Mouse (Mus musculus) kidney, postnatal 25 days (tissue): ENCODE results near the gene Chst3.
A peak's percentile ranks its signal among the peaks of the same experiment; 100 is the strongest.

ENCODE experiments used
- DNase-seq, 2 experiments: peaks; one replicate each; pipeline ENCODE4 v3.0.0; 2021; ENCODE audit warnings: mixed read lengths in 2 of 2

Gene Chst3

DNA sequence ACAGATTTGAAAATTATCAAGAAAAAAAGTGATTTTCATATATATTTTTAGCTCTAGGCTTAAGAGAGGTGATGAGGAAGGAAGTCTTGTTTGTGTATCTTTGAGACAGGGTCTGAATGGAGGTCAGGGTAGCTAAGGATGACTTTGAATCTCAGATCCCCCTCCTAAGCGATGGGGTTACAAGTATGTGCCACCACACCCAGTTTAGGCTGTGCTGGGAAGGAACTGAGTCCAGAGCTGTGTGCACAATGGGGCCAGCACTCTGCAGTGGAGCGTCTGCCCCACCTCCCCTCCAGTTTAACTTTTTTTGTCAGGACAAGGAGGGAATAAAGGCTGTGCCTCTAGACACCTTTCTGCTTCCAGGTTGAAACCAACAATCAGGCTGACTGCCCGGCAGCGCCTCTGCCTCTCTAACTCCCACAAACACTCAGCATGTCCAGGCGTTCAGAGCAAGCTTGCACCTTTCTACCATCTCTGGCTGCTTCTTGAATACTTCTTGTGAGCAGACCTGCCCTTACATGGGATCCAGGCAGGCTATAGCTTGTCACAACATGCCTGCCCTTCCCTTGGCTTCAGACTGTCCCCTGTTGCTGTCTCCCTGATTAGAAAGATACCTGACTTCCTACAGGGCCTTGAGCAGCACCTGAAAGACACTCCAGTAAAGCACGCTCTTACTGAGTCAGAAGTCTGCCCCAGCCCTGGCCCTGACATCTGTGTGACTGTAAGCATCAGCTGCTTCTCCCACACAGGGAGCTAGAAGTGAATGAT lies 11.4 kb upstream of the Chst3 start:
- no peak for DNase-seq

- DNase-seq: peak in 1 of 2 experiments; percentile 60
Observed at GRCm38 (mm10) chr10:60229113-60229512, 10.1 kb upstream of the Chst3 start.

- no peak for DNase-seq
Observed at GRCm38 (mm10) chr10:60227666-60228065, 8.6 kb upstream of the Chst3 start.

DNA sequence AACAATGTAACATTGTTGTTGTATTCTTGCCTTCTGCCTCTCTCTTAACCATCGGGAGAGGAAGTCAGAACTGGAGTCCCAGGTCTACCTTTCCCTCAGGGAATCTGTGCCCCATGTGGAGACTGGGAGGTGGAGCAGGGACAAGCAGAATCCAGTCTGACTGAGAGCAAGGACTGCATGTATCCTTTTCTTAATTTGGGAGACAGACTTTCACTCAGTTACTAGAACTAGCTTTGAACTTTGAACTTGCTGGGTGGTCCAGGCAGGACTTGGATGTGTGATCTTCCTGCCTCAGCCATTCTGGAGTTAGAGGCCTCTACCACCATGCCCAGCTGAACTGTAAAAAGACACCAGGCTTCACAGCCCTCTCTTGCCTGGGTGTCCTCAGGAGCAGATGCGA lies 5.5 kb upstream of the Chst3 start:
- peak in 1 of 2 experiments; percentile 68 for DNase-seq

DNA sequence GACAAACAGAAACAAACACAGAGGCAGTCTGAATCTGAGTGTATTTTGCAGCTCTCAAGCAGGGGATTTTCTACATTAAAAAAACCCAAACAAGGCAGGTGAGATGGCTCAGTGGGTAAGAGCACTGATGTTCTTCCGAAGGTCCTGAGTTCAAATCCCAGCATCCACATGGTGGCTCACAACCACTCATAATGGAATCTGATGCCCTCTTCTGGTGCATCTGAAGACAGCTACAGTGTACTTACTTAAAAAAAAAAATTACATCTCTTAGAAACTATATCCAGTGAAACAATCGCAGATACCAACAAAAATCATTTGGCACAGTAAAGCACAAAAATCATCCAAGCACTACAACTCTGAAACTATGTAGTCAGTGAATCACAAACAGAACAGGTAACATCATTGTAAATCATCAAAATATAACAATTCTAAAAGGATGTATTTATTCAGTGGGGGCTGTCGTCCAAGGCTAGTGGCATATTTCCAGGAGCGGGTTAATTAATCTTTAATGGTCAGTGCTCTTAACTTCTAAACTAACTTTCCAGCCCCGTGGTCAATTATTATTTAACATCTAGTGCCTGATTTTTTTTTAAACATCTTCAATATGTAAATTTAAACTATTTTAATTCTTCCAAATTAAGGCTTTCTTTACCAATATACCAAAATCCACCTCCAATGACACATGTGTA lies 2.7 kb upstream of the Chst3 start:
- DNase-seq: peak; percentile 60 to 67

- no peak for DNase-seq
Observed at GRCm38 (mm10) chr10:60220607-60221006, 1.5 kb upstream of the Chst3 start.

DNA sequence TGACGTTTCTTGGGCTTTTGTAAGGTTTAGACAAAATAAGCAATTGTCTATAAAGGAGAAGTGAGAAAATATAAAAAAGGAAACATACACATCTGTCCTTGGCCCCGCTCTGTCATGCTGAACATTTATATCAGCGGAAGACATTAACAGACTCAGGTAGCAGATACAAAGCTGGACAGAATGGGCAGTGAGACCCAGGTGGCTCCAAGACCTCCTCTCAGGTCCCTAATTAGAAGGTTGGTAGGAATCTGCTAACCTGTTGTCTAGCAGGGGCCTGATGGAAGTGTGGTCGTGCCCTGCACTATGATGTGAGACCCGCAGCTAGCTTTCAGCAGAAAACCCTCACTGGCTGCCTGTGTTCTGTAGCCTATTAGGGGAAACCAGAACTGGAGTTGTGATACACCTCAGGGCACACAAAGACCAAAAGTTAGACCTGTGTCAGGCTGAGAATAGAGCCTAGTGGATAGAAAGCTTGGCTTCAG lies 1.0 kb upstream of the Chst3 start:
- no peak for DNase-seq

DNA sequence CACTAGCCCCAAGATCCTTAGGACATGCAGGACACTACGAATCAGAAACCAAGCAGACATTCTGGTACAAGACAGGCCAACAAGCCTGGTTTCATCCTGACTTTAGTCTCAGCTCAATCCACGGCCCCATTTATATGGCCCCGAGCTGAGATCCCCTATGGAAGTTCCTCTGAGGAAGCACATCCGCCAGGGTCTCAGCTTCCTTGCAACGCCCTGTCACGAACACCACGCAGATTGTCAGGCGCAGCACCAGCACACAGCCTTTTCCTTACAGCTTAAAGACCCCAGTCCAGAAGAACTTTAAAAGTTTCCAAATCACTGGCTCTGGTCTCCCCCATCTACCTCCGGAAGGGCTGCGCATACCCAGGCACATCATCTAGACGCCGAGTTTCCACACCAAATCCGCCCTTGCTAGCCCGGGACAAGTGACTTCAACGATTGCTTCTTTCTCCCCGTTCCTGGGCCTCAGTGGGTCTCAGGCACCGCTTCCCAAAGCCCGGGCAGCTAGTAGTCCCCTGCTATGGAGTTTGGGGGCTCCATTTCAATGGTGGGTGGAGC lies 948 bp downstream of the Chst3 start:
- DNase-seq: no peak

- DNase-seq: no peak
Observed at GRCm38 (mm10) chr10:60216331-60217095, 2.5 kb downstream of the Chst3 start.

DNA sequence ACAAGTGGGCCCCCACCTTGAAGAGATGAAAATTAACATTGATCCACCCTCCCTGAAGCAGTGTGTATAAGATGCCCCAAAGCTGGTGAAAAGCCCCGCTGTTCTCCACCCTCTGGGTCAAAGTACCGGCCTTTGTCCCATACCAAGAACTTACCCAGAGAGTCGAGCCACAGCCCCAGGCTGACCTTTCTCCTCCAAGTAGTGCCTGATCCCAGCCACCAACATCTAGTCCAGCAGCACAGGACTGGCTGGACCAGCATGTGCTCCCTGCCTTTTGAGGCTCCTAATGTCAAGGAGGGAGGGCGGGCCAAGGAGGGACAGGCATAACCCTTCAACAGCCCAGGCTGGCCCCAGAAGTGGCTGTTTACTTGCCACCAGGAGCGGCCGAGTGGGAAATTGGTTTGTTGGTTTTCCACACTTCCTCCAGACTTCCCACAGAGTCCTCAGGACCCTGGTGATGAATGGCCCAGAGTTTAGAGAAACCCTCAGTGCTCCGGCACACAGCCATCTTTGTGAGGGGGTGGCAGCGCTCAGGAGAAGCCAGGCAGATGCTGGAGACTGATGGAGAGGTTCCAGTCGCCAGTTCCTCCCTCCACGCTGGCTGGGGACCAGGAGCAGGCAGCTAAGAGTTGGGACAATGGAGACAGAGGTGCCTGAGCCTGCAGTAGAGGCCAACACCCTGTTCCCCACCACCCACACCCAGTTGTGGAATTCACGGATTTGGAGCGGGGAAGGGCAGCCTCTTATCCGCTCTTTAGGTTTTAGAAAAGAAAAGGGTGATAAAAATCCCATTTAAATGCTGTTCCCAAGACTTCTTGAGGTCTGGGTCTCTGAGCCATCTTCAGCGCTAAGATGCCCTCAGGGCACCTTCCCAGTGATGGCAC lies 3.7 kb downstream of the Chst3 start:
- peak; percentile 63 to 88 for DNase-seq

DNA sequence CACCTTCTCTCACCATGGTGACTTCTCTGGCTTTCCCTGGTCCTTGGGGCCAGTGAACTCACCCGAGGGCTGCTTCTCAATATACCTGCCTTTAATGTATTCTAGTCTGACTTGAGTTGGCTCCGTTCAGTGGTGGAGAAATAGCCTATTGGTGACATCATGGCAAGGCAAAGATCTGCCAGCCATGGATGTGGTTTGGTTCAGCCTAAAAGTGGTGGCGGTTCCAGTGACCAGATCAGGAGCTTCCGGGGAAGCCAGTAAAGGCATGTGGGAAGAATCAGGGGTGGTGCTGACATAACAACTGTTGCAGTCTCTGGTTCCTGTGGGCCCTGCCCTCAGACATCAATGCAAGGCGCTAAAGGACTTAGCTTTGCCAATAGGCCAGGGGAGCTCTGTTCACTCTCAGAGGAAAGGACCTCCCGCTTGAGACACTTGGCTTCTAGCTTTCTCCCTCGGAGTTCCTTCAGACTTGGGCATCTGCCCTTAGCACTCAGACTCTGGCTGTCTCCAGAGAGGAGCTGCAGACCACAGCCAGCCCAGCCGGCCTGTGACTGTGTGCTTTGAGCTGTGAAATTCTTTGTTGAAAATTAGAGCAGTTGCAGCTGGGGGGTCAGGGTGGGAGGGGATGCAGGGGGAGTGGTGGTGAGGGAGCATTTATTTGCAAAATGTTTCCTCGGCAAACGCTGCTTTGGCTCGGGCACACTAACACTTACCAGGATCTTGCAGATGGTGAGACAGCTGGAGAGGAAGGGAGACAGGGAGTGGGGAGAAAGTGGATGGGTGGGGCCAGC lies 6.3 kb downstream of the Chst3 start:
- DNase-seq: peak in 1 of 2 experiments; percentile 35

GRCm38 (mm10) chr10:60211501-60212005 lies 7.5 kb downstream of the Chst3 start:
- no peak for DNase-seq

DNA sequence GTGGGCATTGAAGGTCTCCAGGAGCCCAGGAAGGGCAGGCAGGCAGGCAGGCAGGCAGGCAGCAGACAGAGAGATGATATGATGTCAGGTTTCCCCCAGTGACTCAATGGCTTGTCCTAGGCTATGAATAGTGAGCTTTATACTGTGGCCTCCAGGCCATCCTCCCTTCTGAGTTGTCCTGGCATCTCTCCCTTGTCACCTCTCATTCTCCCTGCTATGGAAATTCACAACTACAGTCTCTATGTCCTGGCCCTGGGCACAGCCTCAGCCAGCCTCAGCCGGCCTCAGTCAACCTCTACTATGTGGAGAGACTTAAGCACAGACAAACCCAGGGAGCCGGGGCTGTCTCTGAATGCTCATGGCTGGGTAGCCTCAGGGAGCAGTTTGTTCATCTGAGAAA lies 8.6 kb downstream of the Chst3 start:
- DNase-seq: no peak

- DNase-seq: no peak
Observed at GRCm38 (mm10) chr10:60209237-60209636, 9.8 kb downstream of the Chst3 start.

DNA sequence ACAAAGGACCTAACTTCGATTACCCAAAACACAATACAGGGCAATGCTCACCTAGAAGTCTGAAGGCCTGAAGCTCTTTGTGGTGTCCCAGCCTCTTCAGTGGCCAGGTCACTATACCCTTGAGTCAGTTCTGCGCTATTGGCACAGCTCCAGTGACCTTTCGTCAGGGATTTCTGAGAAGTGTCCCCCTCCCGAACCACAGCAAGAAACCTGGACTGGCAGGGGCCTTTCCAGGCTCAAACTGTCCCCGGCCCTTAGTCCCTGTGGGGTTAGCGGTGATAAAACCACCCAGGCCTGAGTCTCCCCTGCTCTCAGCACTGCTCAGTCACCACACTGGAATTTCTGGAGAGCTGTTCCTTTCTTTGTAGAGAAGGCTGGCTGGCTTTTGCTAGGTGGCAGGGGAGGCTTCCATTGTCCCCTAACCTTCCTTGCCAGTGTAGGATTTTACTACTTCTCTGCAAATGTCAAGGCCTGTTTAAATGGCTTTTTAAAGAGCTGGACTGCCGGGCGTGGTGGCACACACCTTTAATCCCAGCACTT lies 11.8 kb downstream of the Chst3 start:
- DNase-seq: peak; percentile 49 to 72

DNA sequence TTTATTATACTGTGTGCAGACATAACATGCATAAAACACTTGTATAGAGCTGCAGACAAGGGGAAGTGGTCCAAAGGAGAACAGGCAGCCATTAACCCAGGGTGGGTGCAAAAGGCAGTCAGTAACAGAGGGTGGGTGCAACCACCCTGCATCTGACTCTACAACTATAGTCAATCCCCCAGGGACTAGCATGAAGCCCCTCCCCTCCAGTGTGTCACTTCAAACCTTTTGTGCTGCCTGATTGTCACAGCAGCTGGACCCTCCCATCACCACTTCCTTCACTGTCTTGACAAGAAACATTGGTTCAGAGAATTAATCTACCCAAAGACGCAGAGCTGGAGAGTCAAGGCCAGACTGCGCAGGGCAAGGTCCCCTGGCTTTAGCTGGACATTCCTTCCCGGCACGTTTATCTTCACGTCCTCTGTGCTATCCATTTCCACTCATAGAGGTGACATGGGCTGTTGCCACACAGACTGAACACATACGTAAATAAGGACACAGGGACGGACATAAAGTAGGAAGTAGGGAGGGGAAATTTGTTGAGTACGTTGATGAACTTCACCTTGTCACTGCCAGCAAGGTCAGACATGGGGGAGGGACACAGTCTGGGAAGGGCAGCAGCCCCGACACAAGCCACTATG lies 13.3 kb downstream of the Chst3 start:
- DNase-seq: no peak

GRCm38 (mm10) chr10:60202785-60203184 lies 16.3 kb downstream of the Chst3 start:
- DNase-seq: no peak

- DNase-seq: peak in 1 of 2 experiments; percentile 60
Observed at GRCm38 (mm10) chr10:60200996-60201395, 18.1 kb downstream of the Chst3 start.

GRCm38 (mm10) chr10:60199378-60199777 lies 19.7 kb downstream of the Chst3 start:
- DNase-seq: no peak

- peak; percentile 44 to 69 for DNase-seq
Observed at GRCm38 (mm10) chr10:60197406-60197821, 21.6 kb downstream of the Chst3 start.
